Mouse (Mus musculus) left cerebral cortex, postnatal 4 days (tissue): ENCODE measurements around the gene Sh2d2a. TPM values are rescaled to one million over a fixed set of nuclear protein-coding genes. Genes with fewer than 3 reads are reported as not detected.

ENCODE experiments used
- total RNA-seq, 2 experiments: library from RNA; stranded (reverse); gene quantifications; 2 replicates each; pipeline ENCODE4 v1.2.3; 2021

Gene Sh2d2a
- total RNA-seq, 2 experiments from 2014 or later = not detected

Other genes starting within 250 kb of the Sh2d2a start
- 10 to 100 TPM; 47.6 to 48.3 TPM for gene Arhgef11, start 229.2 kb upstream of the Sh2d2a start, total RNA-seq
- gene Lrrc71, start 98.1 kb upstream of the Sh2d2a start, total RNA-seq = 1 to 10 TPM in 1 of 2 experiments, under 1 TPM in 1; 0.46 to 1.4 TPM
- gene Ntrk1, start 51.6 kb upstream of the Sh2d2a start, total RNA-seq = under 1 TPM; 0.38 to 0.93 TPM
- 1 to 10 TPM in 1 of 2 experiments, under 1 TPM in 1; 0.70 to 1.9 TPM for gene Insrr, start 49.8 kb upstream of the Sh2d2a start, total RNA-seq
- gene Pear1, start 22.4 kb upstream of the Sh2d2a start, total RNA-seq = 10 to 100 TPM in 1 of 2 experiments, 1 to 10 TPM in 1; 8.0 to 11.5 TPM
- 10 to 100 TPM; 72.8 to 73.3 TPM for gene Prcc, start 38.9 kb downstream of the Sh2d2a start, total RNA-seq
- 100 to 1,000 TPM; 131 to 136 TPM for gene Hdgf, start 59.6 kb downstream of the Sh2d2a start, total RNA-seq
- 10 to 100 TPM; 43.6 to 49.0 TPM for gene Mrpl24, start 72.8 kb downstream of the Sh2d2a start, total RNA-seq
- 10 to 100 TPM; 23.4 to 24.9 TPM for gene Isg20l2, start 83.6 kb downstream of the Sh2d2a start, total RNA-seq
- gene Rrnad1, start 84.0 kb downstream of the Sh2d2a start, total RNA-seq = 10 to 100 TPM; 17.1 to 17.8 TPM
- gene Crabp2, start 101.9 kb downstream of the Sh2d2a start, total RNA-seq = 1 to 10 TPM; 6.9 to 8.2 TPM
- gene Nes, start 124.3 kb downstream of the Sh2d2a start, total RNA-seq = 10 to 100 TPM; 25.8 to 25.9 TPM
- 100 to 1,000 TPM; 183 to 192 TPM for gene Bcan, start 153.5 kb downstream of the Sh2d2a start, total RNA-seq
- gene Hapln2, start 180.8 kb downstream of the Sh2d2a start, total RNA-seq = under 1 TPM; 0.40 to 0.46 TPM
- 10 to 100 TPM; 26.5 to 30.6 TPM for gene Gpatch4, start 196.4 kb downstream of the Sh2d2a start, total RNA-seq
- gene Naxe, start 211.7 kb downstream of the Sh2d2a start, total RNA-seq = 10 to 100 TPM; 59.0 to 66.1 TPM
- not detected for gene Ttc24, start 231.5 kb downstream of the Sh2d2a start, total RNA-seq
- 1 to 10 TPM; 3.5 to 3.9 TPM for gene Iqgap3, start 235.2 kb downstream of the Sh2d2a start, total RNA-seq